Mouse (Mus musculus) gastrocnemius, postnatal 10 days (tissue): ENCODE measurements around the gene Rln3. TPM values are rescaled to one million over a fixed set of nuclear protein-coding genes. Genes with fewer than 3 reads are reported as not detected.
A peak's percentile ranks its signal among the peaks of the same experiment; 100 is the strongest.

Experiments
- DNase-seq: peaks from one replicate; pipeline ENCODE4 v3.0.0; 2021; ENCODE audit warnings: mixed read lengths
- long read RNA-seq, 2 experiments: library from polyadenylated mRNA; stranded (forward); transcript quantifications; one replicate each; pipeline ENCODE4 v2.0.0; 2021
- total RNA-seq, 2 experiments: library from RNA; stranded (reverse); gene quantifications; 2 replicates each; pipeline ENCODE4 v1.2.3; 2021

The Rln3 gene
- total RNA-seq, result not detected
- long read RNA-seq, experiment 1, partial matches to known transcripts, result 0 of 2 reads
- long read RNA-seq, experiment 1, other reads (novel, unspliced or antisense), result 0 of 2 reads
- long read RNA-seq, experiment 2, result 0 reads

GRCm38 (mm10) chr8:84044900-84045299 is at the start of gene Rln3:
TSS of gene Rln3 (minus strand) at chr8:84045000.
- DNase-seq, result no peak

DNA sequence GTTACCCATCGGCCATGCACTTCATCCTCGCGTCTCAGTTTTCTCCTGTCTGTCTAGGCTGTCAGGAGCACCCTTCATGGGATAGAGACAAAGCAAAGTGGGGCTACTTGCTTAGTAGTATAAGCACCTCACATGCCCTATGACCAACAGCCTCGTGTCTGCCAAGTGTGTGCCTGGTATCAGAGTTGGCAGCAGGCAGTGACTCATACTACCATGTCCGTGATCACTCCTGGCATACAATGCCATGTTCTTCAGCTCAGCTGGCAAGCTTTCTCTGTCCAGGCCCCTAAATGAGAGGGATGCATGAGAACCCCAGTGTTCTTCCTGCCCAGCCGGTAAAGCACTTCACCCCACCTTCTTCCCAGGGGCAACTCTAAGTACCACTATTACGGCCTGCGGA is 45.8 kb upstream of the Rln3 start:
- no peak for DNase-seq

DNA sequence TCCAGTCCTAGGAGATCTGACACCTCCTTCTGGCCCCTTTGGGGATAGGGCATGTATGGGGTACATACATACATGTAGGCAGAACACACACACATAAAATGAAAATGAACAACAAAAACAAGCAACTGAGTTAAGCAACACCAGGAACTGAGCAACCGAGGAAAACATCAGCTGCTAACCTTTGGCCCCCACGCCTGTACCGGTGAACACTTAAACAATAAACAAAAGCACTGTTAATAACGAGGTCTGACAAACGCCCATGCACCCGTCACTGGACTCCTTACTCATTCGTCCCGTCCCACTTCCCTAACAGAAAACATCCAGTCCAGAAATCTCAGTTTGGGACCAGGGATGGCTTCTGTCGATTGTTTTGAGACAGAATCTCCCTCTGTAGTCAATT is 44.5 kb upstream of the Rln3 start:
- no peak for DNase-seq

DNA sequence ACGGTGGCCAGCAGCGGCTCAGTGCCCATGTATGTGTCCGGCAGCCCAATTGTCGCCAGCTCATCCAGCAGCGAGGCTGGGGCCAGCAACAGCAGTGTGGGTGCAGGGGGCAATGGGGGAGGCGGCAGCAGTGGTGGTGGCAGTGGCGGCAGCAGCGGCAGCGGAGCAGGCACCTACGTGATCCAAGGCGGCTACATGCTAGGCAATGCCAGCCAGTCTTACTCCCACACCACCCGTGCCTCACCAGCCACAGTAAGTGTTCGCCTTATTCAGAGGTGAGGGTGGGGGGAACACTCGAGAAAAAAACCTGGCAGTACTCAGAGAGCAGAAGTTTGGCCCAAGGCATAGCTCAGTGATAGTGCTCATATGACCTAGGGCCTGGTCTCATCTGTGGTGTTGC is 43.0 kb upstream of the Rln3 start:
- DNase-seq, result no peak

DNA sequence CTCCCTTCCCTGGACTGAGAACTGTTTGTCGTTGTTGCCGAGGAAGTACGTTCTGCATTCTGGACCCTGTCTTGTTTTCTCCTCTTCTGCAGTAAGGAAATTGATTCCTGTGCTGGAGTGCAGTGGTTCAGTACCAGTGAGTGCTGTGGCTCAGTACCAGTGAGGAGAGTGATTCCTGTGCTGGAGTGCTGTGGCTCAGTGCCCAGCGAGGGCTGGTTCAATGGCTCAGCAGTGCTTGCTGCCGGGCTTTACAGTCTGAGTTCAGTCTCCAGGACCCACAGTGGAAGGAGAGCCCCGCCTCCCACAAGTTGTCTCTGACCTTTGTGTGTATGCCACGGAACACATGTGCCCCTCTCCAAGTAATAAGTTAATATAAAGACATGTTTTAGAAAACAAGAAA is 42.4 kb upstream of the Rln3 start:
- no peak for DNase-seq

DNA sequence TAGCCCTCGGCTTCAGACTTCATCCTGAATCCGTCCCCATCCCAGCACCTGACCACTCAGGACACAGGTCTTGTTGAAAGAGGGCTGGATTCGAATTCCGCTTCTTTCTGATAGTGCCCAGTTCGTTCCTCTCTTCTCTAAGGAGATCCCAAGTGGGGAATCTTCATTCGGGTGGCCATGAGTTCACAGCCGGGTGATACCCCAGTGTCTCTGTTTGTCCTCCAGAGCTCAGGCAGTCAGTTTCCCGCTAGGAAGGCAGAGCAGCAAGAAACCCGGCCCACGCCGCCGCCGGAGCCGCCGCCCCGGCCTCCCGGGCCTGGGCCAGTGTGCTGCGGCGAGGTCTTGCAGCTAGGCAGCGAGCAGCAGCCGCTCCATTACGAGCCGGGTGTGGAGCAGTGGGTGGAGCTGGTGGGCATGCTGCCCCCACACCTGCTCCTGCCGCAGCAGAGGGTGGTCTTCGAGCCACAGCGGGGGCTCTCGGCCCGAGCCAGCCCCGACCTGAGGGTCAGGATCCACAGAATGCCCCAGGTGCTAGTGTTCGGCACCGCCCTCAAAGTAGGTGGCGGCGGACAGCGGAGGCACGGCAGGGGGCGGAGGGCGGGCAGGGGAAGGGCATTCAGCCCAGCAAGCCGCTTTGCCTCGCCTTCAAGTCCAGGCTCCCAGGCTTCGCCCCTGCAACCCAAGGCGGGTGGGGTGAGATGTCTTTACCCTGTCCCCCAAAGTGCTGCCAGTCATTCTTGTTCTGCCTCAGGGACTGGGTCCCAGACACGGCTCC is 39.7 kb upstream of the Rln3 start:
- no peak for DNase-seq

DNA sequence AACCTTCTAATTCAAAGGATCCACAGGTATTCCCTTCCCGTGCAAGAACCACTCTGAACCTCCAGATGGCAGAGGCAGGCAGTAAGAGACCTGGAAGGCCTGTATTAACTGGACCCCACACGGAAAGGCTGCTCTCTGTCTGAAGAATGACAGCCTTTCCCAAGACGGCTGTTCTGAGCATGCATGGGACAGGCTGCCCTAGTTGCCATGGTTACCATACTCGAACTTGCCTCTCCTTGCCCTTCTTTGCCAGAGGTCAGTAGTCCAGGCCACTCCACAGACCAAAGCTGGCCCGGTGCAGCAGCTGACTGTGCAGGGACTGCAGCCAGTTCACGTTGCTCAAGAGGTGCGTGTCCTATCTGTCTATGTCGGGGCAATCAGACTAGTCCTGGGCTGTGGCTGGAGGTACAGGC is 39.0 kb upstream of the Rln3 start:
- peak; percentile 47 for DNase-seq

- no peak for DNase-seq
These were observed 34.4 kb upstream of the Rln3 start for GRCm38 (mm10) chr8:84079206-84079605.

GRCm38 (mm10) chr8:84076849-84077248 is 32.0 kb upstream of the Rln3 start:
- no peak for DNase-seq

DNA sequence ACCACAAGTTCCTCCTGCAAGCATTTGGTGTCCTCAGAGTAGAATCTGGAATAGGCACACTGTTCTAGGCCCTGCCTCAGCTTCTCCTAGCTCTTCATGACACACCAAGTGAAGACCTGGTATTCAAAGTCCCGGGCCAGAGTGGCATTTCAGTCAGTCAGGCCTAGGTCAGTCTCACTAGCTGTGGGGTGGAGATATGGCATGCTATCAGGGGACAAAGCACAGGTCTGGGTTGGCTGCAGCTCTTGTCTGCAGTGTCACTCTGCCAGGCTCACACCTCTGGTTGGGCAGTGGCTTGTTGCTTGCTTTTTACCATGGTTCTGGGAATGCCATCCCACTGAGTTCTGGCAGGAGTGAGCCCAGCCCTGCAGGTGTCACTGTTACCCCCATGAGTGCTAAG is 31.6 kb upstream of the Rln3 start:
- no peak for DNase-seq

GRCm38 (mm10) chr8:84073230-84073976 is 28.6 kb upstream of the Rln3 start:
- no peak for DNase-seq

- no peak for DNase-seq
These were observed 27.5 kb upstream of the Rln3 start for GRCm38 (mm10) chr8:84072321-84072720.

DNA sequence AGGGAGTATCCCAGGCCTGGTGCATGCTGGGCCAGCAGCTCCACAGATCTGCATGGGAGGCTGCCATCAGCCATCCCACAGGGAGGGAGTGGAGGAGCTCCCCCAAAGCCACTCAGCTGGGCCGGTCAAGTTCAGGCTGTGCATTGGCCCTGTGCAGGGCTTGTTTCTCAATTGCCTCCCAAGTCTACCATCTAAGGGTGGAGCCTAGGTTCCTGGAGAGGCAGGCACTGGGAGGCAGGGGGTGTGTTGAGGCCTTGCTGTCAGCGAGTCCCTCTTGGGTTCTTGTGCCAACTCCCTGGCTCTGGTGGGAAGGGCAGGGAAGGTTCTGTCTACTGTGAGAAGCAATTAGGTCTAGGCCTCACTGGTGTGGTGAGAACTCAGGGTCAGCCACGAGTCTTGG is 27.1 kb upstream of the Rln3 start:
- no peak for DNase-seq

DNA sequence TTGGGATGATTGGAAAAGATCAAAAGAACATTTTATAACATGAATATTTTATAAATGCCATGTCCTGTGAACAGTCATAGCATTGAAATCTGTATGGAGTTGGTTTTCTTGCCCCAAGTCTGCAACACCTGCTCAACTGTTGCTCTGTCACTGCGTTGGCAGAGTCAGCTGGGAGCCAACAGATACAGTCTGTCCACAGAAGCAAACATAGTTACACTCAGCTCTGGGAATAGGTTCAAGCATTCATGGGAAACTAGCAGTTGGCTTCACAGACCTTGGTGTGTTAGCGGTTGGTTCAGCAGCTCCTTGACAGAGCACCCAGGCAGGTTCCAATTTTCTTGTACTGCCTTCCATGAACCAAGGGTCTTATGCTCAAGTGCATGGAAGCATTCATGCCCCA is 25.9 kb upstream of the Rln3 start:
- DNase-seq, result no peak

- no peak for DNase-seq
These were observed 25.4 kb upstream of the Rln3 start for GRCm38 (mm10) chr8:84070241-84070640.

GRCm38 (mm10) chr8:84069750-84070149 is 24.9 kb upstream of the Rln3 start:
- no peak for DNase-seq

- DNase-seq, result no peak
These were observed 24.4 kb upstream of the Rln3 start for GRCm38 (mm10) chr8:84069169-84069568.

DNA sequence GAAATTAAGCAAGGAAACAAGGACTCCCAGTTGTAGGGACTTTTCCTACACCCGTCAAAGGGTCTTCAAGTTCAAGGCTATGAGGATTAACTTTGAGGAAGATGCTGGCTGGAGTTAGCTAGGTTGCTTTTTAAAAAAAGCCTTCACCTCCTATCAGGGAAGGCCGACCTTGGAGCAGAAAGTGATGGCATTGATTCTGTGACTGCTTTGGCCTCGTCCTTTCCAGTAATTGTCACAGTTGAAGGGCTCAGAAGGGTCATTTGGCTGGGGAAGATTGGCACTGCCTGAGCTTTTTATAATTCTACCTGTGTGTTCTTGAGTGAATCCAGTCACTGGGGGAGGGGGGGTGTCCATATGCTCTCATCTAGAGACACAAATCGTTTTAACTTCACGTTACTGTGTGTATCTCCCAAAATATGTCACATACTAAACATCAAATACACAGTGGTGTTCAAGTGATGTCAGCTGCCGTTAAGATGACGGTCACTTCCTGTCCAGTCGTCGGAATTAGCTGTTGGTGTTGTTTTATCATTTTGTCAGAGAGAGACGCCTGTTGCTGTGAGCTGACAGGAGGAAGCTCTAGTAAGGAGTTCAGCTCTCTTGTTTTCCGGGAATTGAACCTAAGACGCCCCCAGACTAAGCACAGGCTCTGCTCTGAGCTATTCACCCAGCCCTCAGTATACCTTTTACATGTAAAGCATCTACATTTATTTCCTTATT is 23.7 kb upstream of the Rln3 start:
- no peak for DNase-seq

GRCm38 (mm10) chr8:84067911-84068310 is 23.1 kb upstream of the Rln3 start:
- DNase-seq, result no peak

DNA sequence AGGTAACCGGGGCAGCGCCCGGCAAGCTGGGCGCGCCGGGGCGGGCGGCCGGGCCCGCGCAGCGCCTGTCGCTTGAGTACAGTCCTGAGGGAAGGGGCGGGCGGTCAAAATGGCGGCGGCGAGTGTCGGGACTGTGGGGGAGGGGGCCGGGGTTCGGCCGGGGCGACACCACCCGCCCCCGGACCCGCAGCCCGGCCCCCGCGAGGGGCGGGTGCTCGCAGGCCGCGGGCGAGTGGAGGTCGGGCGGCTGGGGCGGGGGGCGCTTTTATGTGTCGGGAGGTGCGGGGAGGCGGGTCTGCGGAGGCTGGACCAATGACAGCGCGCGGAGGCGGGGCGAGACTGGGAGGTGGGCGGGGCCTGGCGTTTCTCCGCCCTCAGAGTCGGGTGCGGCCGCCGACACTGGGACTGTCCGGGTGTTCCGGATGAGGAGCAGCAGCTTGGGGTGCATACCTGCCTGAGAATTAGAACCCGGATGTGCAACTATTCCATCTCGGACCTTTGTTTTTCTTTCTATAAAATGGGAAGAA is 22.3 kb upstream of the Rln3 start:
- DNase-seq, result peak; percentile 98

DNA sequence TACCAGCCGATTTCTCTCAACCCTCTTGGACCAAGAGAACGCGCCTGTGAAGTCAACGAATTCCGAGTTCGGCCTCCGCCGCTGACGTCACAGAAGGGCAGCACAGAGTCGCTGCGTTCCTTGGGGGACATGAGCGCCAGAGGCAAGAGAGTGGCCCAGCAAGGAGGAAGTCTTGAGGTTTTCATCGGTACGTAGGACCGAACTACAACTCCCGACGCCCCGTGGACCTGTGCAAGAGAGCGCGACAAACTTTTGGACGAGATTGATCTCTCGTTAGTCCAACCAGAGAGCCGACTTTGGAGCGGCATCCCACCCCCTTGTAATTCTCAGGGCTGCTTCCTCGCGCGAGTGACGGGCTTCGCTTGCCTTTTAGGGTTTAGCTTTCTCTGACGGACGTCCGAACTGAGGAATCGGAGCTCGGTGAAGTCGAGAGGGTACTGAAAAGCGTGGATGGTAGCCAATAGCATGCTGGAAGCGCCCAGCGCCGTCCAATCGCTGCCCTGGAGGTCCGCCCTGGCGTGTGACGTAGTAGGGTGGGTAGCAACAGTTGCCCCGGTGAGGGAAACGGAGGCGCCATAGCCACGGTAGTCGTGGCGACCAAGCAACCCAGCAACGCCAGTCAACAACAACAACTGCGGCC is 21.6 kb upstream of the Rln3 start, which contains the start of gene Rfx1:
Rfx1 (plus strand) TSS at position 544 of the 640 bp plus-strand sequence.
- DNase-seq, result peak; percentile 98

GRCm38 (mm10) chr8:84065457-84066072 is 20.8 kb upstream of the Rln3 start:
- no peak for DNase-seq
